Mouse (Mus musculus) embryonic facial prominence, embryonic 15.5 days (tissue): ENCODE measurements around the gene Ctrl. TPM values are rescaled to one million over a fixed set of nuclear protein-coding genes. Genes with fewer than 3 reads are reported as not detected.

Experiments
- ATAC-seq: fragments of 200-750 bp; cut with Nextera tagmentation; 2 replicates; pipeline ENCODE4 v1.8.0; 2017; ENCODE audit warnings: low read depth, moderate TSS enrichment; ENCODE audit not compliant: insufficient number of reproducible peaks, low FRiP score, low TSS enrichment
- H3K27ac ChIP-seq: fragments of 300-500 bp; sonication (generic); replicated peaks from 2 replicates; pipeline ENCODE4 v1.5.1; 2015; ENCODE audit warnings: mild to moderate bottlenecking, inconsistent platforms
- H3K27me3 ChIP-seq: fragments of 300-500 bp; sonication (generic); 2 replicates; pipeline ENCODE4 v1.6.1; 2015; ENCODE audit warnings: inconsistent platforms
- H3K36me3 ChIP-seq: fragments of 300-500 bp; sonication (generic); 2 replicates; pipeline ENCODE4 v1.6.1; 2015; ENCODE audit warnings: mild to moderate bottlenecking, inconsistent platforms
- H3K4me1 ChIP-seq: fragments of 300-500 bp; sonication (generic); 2 replicates; pipeline ENCODE4 v1.6.1; 2015; ENCODE audit warnings: inconsistent platforms
- H3K4me2 ChIP-seq: fragments of 300-500 bp; sonication (generic); replicated peaks from 2 replicates; pipeline ENCODE4 v1.6.1; 2015; ENCODE audit warnings: mild to moderate bottlenecking, inconsistent platforms
- H3K4me3 ChIP-seq: fragments of 300-500 bp; sonication (generic); replicated peaks from 2 replicates; pipeline ENCODE4 v1.5.1; 2015; ENCODE audit warnings: mild to moderate bottlenecking, inconsistent platforms
- H3K9ac ChIP-seq: fragments of 300-500 bp; sonication (generic); 2 replicates; pipeline ENCODE4 v1.6.1; 2015; ENCODE audit warnings: inconsistent platforms
- H3K9me3 ChIP-seq: fragments of 300-500 bp; sonication (generic); replicated peaks from 2 replicates; pipeline ENCODE4 v1.6.1; 2016; ENCODE audit warnings: inconsistent platforms
- WGBS: fragments of 180-500 bp; shearing (Covaris S2); methylation state at CpG from one replicate; pipeline ENCODE4 v1.1.7; 2015; 5-methylcytosine and 5-hydroxymethylcytosine counted together
- polyA plus RNA-seq: library from polyadenylated mRNA; unstranded; fragments of >200 nt; fragmentation: Nextera tagmentation; extraction: Ambion mirVana; gene quantifications from 2 replicates; pipeline ENCODE4 v1.2.1, GENCODE M21; 2015

Gene Ctrl
- polyA plus RNA-seq, 1 experiment from 2014 or later = 1.4 TPM

GRCm38 (mm10) chr8:105937496-105938305 lies 4.0 kb upstream of the Ctrl start:
- Histone ChIP-seq H3K27ac (peak overlapping the region; percentile 83), H3K4me1 (peaks cover 17% of the 10 kb centered on the region), H3K9me3 (no peaks in the 10 kb centered on the region), H3K4me2 (peak overlapping the region; percentile 94), H3K4me3 (peak overlapping the region; percentile 87), H3K36me3 (peaks cover 41% of the 10 kb centered on the region), H3K27me3 (no peaks in the 10 kb centered on the region), H3K9ac (peak overlapping the region; percentile 71)
- WGBS = under 1% methylated on average over 33 of the region's 33 CpGs
- peak; percentile 8; the same call in 1 of the 2 replicates for ATAC-seq

DNA sequence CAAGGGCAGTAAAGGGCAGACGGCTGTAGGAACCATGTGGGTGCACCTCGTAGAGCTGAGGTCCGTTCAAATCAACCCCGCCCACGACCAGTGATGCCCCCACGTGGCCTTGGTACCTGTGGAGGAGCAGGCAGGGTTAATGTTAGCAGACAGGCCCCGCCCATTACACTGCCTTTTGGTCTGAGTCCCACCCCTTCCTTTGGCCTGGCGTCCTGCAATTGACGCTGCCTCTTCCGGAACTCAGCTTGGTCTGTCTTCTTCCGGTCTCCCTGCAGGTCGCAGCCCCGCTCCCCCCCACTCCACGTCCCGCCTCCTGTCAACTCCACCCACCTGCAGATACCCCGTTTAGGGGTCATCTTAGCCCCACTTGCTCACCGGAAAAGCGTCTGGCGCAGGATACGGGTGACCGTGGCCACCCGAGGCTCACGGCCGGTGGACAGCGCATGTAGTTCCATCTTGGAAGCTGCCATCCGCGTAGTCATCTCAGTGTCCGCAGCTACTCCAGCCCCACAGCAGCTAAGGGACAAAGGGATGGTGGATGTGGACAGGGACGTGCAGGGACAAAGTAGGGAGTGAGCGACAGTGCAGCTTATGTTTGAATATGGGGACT lies 3.3 kb upstream of the Ctrl start:
- H3K36me3 ChIP-seq = peaks cover 41% of the 10 kb centered on the region
- ATAC-seq = peak; percentile 71
- under 1% methylated on average over 30 of the region's 30 CpGs for WGBS

GRCm38 (mm10) chr8:105935863-105936603 lies 2.4 kb upstream of the Ctrl start:
- Histone ChIP-seq H3K4me2 (peak overlapping the region; percentile 94), H3K4me3 (peak overlapping the region; percentile 87), H3K4me1 (peaks cover 17% of the 10 kb centered on the region), H3K27me3 (no peaks in the 10 kb centered on the region), H3K36me3 (peaks cover 41% of the 10 kb centered on the region), H3K9me3 (no peaks in the 10 kb centered on the region), H3K9ac (0 out of 2 replicates have a peak overlapping the region, but pooled peaks have one; percentile 71), H3K27ac (0 out of 2 replicates have a peak overlapping the region, but pooled peaks have one; percentile 83)
- 30% methylated on average over 7 of the region's 7 CpGs for WGBS
- ATAC-seq = no peak

More for the DNA sequence above, 3.3 kb upstream of the Ctrl start:
- no peaks in the 10 kb centered on the region for H3K27me3 ChIP-seq
- peak overlapping the region; percentile 83 for H3K27ac ChIP-seq
- H3K4me1 ChIP-seq = peaks cover 17% of the 10 kb centered on the region
- peak overlapping the region; percentile 94 for H3K4me2 ChIP-seq
- H3K9me3 ChIP-seq = no peaks in the 10 kb centered on the region
- H3K9ac ChIP-seq = peak overlapping the region; percentile 71
- peak overlapping the region; percentile 87 for H3K4me3 ChIP-seq

GRCm38 (mm10) chr8:105935105-105935504 lies 1.4 kb upstream of the Ctrl start:
- H3K9ac ChIP-seq = no peak overlapping the region
- WGBS = 66% methylated on average over 6 of the region's 6 CpGs
- H3K4me1 ChIP-seq = peaks cover 20% of the 10 kb centered on the region
- peaks cover 38% of the 10 kb centered on the region for H3K36me3 ChIP-seq
- no peak for ATAC-seq
- H3K27ac ChIP-seq = no peak overlapping the region
- H3K27me3 ChIP-seq = no peaks in the 10 kb centered on the region
- no peak overlapping the region for H3K4me2 ChIP-seq
- H3K4me3 ChIP-seq = no peak overlapping the region
- H3K9me3 ChIP-seq = no peaks in the 10 kb centered on the region

DNA sequence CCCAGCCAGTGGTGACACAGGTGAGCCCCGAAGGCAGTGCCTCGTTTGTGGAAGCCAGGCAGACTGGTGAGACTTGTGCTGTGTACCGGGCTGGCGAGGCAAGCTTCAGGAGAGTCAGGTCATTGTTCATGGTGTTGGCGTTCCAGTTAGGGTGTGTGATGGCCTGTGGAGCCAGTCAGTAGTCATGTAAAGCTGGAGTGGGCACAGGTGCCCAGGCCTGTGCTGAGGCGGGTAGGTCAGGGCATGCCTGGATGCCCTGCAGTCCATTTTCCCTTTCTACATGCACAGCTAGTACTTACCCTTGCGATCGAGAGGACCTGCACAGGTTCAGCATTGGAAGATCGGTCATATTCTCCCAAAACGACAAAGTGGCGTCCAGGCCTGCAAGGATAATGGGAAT lies 1.1 kb downstream of the Ctrl start:
- Histone ChIP-seq H3K4me1 (peaks cover 13% of the 10 kb centered on the region), H3K27ac (no peak overlapping the region), H3K9me3 (no peaks in the 10 kb centered on the region), H3K27me3 (no peaks in the 10 kb centered on the region), H3K9ac (no peak overlapping the region), H3K4me3 (no peak overlapping the region), H3K36me3 (peaks cover 34% of the 10 kb centered on the region), H3K4me2 (no peak overlapping the region)
- WGBS = 91% methylated on average over 11 of the region's 11 CpGs
- no peak for ATAC-seq

- H3K27ac ChIP-seq = no peak overlapping the region
- 96% methylated on average over 3 of the region's 3 CpGs for WGBS
- H3K9ac ChIP-seq = no peak overlapping the region
- no peaks in the 10 kb centered on the region for H3K9me3 ChIP-seq
- H3K4me1 ChIP-seq = peaks cover 10% of the 10 kb centered on the region
- no peak overlapping the region for H3K4me2 ChIP-seq
- no peak for ATAC-seq
- H3K4me3 ChIP-seq = no peak overlapping the region
- H3K27me3 ChIP-seq = no peaks in the 10 kb centered on the region
- H3K36me3 ChIP-seq = peaks cover 43% of the 10 kb centered on the region
Observed at GRCm38 (mm10) chr8:105931271-105931670, 2.4 kb downstream of the Ctrl start.

DNA sequence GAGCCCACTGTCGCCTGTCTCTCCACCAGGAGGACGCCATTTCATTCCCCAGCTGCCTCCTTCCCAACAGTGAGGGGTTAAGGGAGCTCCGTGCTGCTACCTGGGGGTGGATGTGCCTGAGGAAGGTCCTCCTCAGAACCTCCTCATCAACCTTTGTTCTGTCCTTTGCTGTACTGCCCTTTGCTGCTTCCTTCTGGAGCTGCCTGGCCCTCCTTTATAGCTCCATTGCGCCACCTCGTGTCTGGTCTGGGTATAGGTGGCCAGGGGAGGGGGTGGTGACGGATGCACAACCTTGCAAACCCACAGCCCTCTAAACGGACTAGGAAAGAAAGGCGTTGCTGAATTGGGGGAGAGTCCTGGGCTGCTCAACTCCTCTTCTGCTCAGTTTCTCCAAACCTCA lies 3.1 kb downstream of the Ctrl start:
- H3K27me3 ChIP-seq = no peaks in the 10 kb centered on the region
- H3K4me2 ChIP-seq = no peak overlapping the region
- H3K9ac ChIP-seq = no peak overlapping the region; the same call in 1 of the 2 replicates
- H3K27ac ChIP-seq = no peak overlapping the region
- H3K36me3 ChIP-seq = peaks cover 45% of the 10 kb centered on the region
- peaks cover 3% of the 10 kb centered on the region; the same call in 1 of the 2 replicates for H3K4me1 ChIP-seq
- ATAC-seq = 0 out of 2 replicates have a peak, but pooled peaks have one; percentile 12
- 18% methylated on average over 8 of the region's 8 CpGs for WGBS
- no peak overlapping the region for H3K4me3 ChIP-seq
- H3K9me3 ChIP-seq = no peaks in the 10 kb centered on the region

GRCm38 (mm10) chr8:105925123-105925522 lies 8.5 kb downstream of the Ctrl start:
- no peak overlapping the region for H3K9ac ChIP-seq
- H3K4me2 ChIP-seq = no peak overlapping the region
- peaks cover 29% of the 10 kb centered on the region for H3K36me3 ChIP-seq
- H3K4me3 ChIP-seq = no peak overlapping the region
- no peak overlapping the region for H3K27ac ChIP-seq
- no peak for ATAC-seq
- H3K4me1 ChIP-seq = no peaks in the 10 kb centered on the region
- H3K9me3 ChIP-seq = no peaks in the 10 kb centered on the region
- 60% methylated on average over 3 of the region's 3 CpGs for WGBS
- H3K27me3 ChIP-seq = no peaks in the 10 kb centered on the region

GRCm38 (mm10) chr8:105919390-105919789 lies 14.3 kb downstream of the Ctrl start:
- WGBS = 92% methylated on average over 3 of the region's 3 CpGs
- no peak overlapping the region for H3K4me2 ChIP-seq
- H3K9me3 ChIP-seq = no peaks in the 10 kb centered on the region
- no peaks in the 10 kb centered on the region for H3K4me1 ChIP-seq
- no peaks in the 10 kb centered on the region for H3K27me3 ChIP-seq
- H3K9ac ChIP-seq = no peak overlapping the region
- no peak overlapping the region for H3K27ac ChIP-seq
- peaks cover 37% of the 10 kb centered on the region for H3K36me3 ChIP-seq
- no peak overlapping the region for H3K4me3 ChIP-seq
- ATAC-seq = no peak

DNA sequence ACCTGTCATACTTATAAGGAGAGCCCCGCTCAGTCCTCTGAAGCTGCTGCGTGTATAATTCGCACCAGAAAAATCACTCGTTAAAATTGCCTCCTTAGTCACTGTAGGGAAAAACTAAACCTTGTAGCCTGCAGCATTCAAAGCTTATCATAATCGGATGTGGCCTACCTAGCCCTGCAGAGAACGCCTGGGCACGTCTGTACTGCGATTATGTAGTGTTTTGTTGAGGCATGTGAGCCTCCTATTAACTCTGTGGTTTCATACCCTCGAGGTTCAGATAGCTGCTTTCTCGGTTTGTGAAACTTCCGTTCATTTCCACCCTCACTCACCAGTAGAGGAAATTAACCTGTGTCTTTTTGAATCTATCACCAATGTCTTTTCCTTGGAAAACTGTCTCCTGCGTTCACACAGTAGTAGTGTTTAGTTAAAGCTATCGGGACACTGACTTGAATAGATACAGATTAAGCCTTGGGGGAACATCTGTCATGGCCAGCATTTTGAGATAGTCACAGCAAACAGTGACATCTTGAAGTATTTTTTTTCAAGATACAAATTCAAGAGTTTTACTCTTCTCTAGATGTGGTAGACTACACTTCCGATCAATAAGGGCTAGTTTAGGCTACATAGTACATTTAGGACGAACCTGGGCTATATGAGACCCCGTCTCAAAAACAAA lies 32.6 kb downstream of the Ctrl start:
- Histone ChIP-seq H3K4me2 (peak overlapping the region; percentile 75), H3K9ac (peak overlapping the region; percentile 100), H3K36me3 (no peaks in the 10 kb centered on the region), H3K4me1 (peaks cover 10% of the 10 kb centered on the region; the same call in 1 of the 2 replicates), H3K9me3 (no peaks in the 10 kb centered on the region), H3K27me3 (no peaks in the 10 kb centered on the region), H3K4me3 (peak overlapping the region; percentile 93), H3K27ac (peak overlapping the region; percentile 91)
- no peak for ATAC-seq
- WGBS = 25% methylated on average over 16 of the region's 16 CpGs
